Mouse (Mus musculus) MEL (cell line): ENCODE results near the gene Farp2.
A peak's percentile ranks its signal among the peaks of the same experiment; 100 is the strongest.

Source experiments
- BHLHE40 ChIP-seq: IDR thresholded peaks from 2 replicates; pipeline ENCODE4 v1.6.1; 2012; ENCODE audit warnings: low read depth, mild to moderate bottlenecking, inconsistent platforms, low read length, improper control_type of control experiment, borderline replicate concordance
- CTCF ChIP-seq, 3 experiments: IDR thresholded peaks in 2 of 3; conservative IDR thresholded peaks in 1 of 3; 2 replicates each; pipeline ENCODE4 v1.5.1; 2011 to 2012; ENCODE audit warnings: low read length in 3 of 3, low read depth in 2 of 3, mild to moderate bottlenecking in 2 of 3, improper control_type of control experiment in 1 of 3, inconsistent platforms in 1 of 3, mixed read lengths in 1 of 3, moderate library complexity in 1 of 3; ENCODE audit not compliant: control insufficient read depth in 1 of 3, insufficient read depth in 1 of 3, poor library complexity in 1 of 3, severe bottlenecking in 1 of 3
- E2F4 ChIP-seq: IDR thresholded peaks from 2 replicates; pipeline ENCODE4 v1.6.1; 2011; ENCODE audit warnings: low read depth, low read length, improper control_type of control experiment, borderline replicate concordance
- EP300 ChIP-seq, 2 experiments: IDR thresholded peaks; 2 replicates each; pipeline ENCODE4 v1.6.1; 2011; ENCODE audit warnings: improper control_type of control experiment in 2 of 2, low read length in 2 of 2, low read depth in 1 of 2, mild to moderate bottlenecking in 1 of 2
- GABPA ChIP-seq: IDR thresholded peaks from 2 replicates; pipeline ENCODE4 v1.6.1; 2012; ENCODE audit warnings: low read depth, mild to moderate bottlenecking, inconsistent platforms, low read length, improper control_type of control experiment, moderate library complexity
- MAX ChIP-seq: IDR thresholded peaks from 2 replicates; pipeline ENCODE4 v1.6.1; 2011; ENCODE audit warnings: low read length, improper control_type of control experiment
- NELFE ChIP-seq: IDR thresholded peaks from 2 replicates; pipeline ENCODE4 v1.6.1; 2011; ENCODE audit warnings: low read depth, low read length, improper control_type of control experiment
- POLR2A ChIP-seq, 2 experiments: IDR thresholded peaks; 2 replicates each; pipeline ENCODE4 v1.6.1; 2011 to 2012; ENCODE audit warnings: low read length in 2 of 2, mild to moderate bottlenecking in 2 of 2, control low read depth in 1 of 2, improper control_type of control experiment in 1 of 2, low read depth in 1 of 2, moderate library complexity in 1 of 2; ENCODE audit not compliant: control insufficient read depth in 1 of 2, insufficient read depth in 1 of 2, poor library complexity in 1 of 2
- RAD21 ChIP-seq: IDR thresholded peaks from 2 replicates; pipeline ENCODE4 v1.6.1; 2011; ENCODE audit warnings: mild to moderate bottlenecking, low read depth, low read length, improper control_type of control experiment
- ZC3H11A ChIP-seq: IDR thresholded peaks from 2 replicates; pipeline ENCODE4 v1.6.1; 2012; ENCODE audit warnings: low read depth, mild to moderate bottlenecking, inconsistent platforms, low read length, improper control_type of control experiment

- TF ChIP-seq CTCF (IDR thresholded peaks at IDR 0.05 in 2 of 3, conservative IDR thresholded peaks at IDR 0.05 in 1 of 3; ENCODE audit: control insufficient read depth in 1 of 3, insufficient read depth in 1 of 3, low read depth in 2 of 3, low read length in 3 of 3, poor library complexity in 1 of 3, severe bottlenecking in 1 of 3) (peak; percentile 18 to 32 (median 23); a peak in 4 of 6 replicates), E2F4 (no peak), GABPA (no peak), MAX (no peak), NELFE (no peak), POLR2A (IDR thresholded peaks at IDR 0.05; ENCODE audit: control insufficient read depth in 1 of 2, insufficient read depth in 1 of 2, low read depth in 1 of 2, low read length in 2 of 2, poor library complexity in 1 of 2) (no peak), ZC3H11A (no peak; the same call in 1 of the 2 replicates), BHLHE40 (no peak), EP300 (IDR thresholded peaks at IDR 0.05; ENCODE audit: low read depth in 1 of 2, low read length in 2 of 2) (no peak), RAD21 (peak; percentile 18)
These were observed 91.0 kb downstream of the Farp2 start for GRCm38 (mm10) chr1:93602911-93603310.
